ENCODE assay signal across 28 mouse cellular contexts in genomic region chr2:69095836-69096235, GRCm38 (mm10). TPM values are rescaled to one million over a fixed set of nuclear protein-coding genes. Genes with fewer than 3 reads are reported as not detected.
"Had no signal": no experiment of that assay in that cellular context is flagged by ENCODE, and none has a peak within 500 bp of the region (broad histone marks: within the 10 kb centered on the region; RNA-seq: fewer than 3 reads in every experiment).

No protein-coding gene starts in this region.

- H3K4me1 ChIP-seq: embryonic facial prominence, embryonic 10.5 days; embryonic facial prominence, embryonic 12.5 days; embryonic facial prominence, embryonic 13.5 days; forebrain, embryonic 10.5 days; forebrain, embryonic 12.5 days; forebrain, embryonic 13.5 days; forebrain, embryonic 15.5 days had no signal

- H3K27ac ChIP-seq: embryonic facial prominence, embryonic 10.5 days; embryonic facial prominence, embryonic 12.5 days; embryonic facial prominence, embryonic 13.5 days; embryonic facial prominence, embryonic 15.5 days; forebrain, embryonic 10.5 days; forebrain, embryonic 12.5 days; forebrain, embryonic 13.5 days; forebrain, embryonic 15.5 days; gastrocnemius, adult 2 months had no signal

- H3K9ac ChIP-seq: embryonic facial prominence, embryonic 12.5 days; embryonic facial prominence, embryonic 13.5 days; embryonic facial prominence, embryonic 15.5 days; forebrain, embryonic 12.5 days; forebrain, embryonic 13.5 days; forebrain, embryonic 15.5 days; forebrain, postnatal 0 days had no signal

- H3K4me3 ChIP-seq: embryonic facial prominence, embryonic 10.5 days; embryonic facial prominence, embryonic 12.5 days; embryonic facial prominence, embryonic 13.5 days; embryonic facial prominence, embryonic 15.5 days; erythroblast, embryonic 14.5 days; forebrain, embryonic 10.5 days; forebrain, embryonic 12.5 days; forebrain, embryonic 13.5 days; forebrain, embryonic 15.5 days; gastrocnemius, adult 2 months had no signal

- H3K36me3 ChIP-seq: embryonic facial prominence, embryonic 10.5 days; embryonic facial prominence, embryonic 12.5 days; embryonic facial prominence, embryonic 15.5 days; forebrain, embryonic 10.5 days; forebrain, embryonic 12.5 days; forebrain, embryonic 15.5 days had no signal

- H3K4me2 ChIP-seq: embryonic facial prominence, embryonic 12.5 days; embryonic facial prominence, embryonic 13.5 days; embryonic facial prominence, embryonic 15.5 days; forebrain, embryonic 12.5 days; forebrain, embryonic 13.5 days; forebrain, embryonic 15.5 days had no signal

- DNase-seq: cerebellum, adult 18-20 months; cerebellum, adult 2 months; cerebellum, adult 8-10 months; cerebellum, adult 9-10 months; cerebellum, adult 9-11 months; cerebellum, postnatal 10 days; cerebellum, postnatal 14 days; cerebellum, postnatal 25 days; cerebellum, postnatal 36 days; embryo, embryonic 11 days; forebrain, postnatal 0 days; gastrocnemius, adult 2 months; gastrocnemius, postnatal 10 days; gastrocnemius, postnatal 14 days; gastrocnemius, postnatal 25 days; gastrocnemius, postnatal 36 days; heart, adult 18-20 months had no signal

- H3K9me3 ChIP-seq: embryonic facial prominence, embryonic 10.5 days; embryonic facial prominence, embryonic 12.5 days; embryonic facial prominence, embryonic 13.5 days; embryonic facial prominence, embryonic 15.5 days; forebrain, embryonic 10.5 days; forebrain, embryonic 12.5 days; forebrain, embryonic 13.5 days; forebrain, embryonic 15.5 days had no signal

- ATAC-seq: forebrain, embryonic 13.5 days; forebrain, embryonic 14.5 days; forebrain, embryonic 15.5 days; forebrain, embryonic 16.5 days; forebrain, postnatal 0 days had no signal

- H3K27me3 ChIP-seq: embryonic facial prominence, embryonic 12.5 days; embryonic facial prominence, embryonic 13.5 days; embryonic facial prominence, embryonic 15.5 days; forebrain, embryonic 12.5 days; forebrain, embryonic 13.5 days; forebrain, embryonic 15.5 days had no signal

RNA-seq across cellular contexts. Expression of gene Nostrin, which starts 39.8 kb away (rescaled TPM):
- polyA plus RNA-seq: erythroblast, embryonic 14.5 days had no signal
